Mouse (Mus musculus): Measurements from ENCODE around the gene BC005624. TPM values are rescaled to one million over a fixed set of nuclear protein-coding genes. Genes with fewer than 3 reads are reported as not detected.

Gene BC005624
- polyA plus RNA-seq, 1 experiment: 43.6 TPM

DNA sequence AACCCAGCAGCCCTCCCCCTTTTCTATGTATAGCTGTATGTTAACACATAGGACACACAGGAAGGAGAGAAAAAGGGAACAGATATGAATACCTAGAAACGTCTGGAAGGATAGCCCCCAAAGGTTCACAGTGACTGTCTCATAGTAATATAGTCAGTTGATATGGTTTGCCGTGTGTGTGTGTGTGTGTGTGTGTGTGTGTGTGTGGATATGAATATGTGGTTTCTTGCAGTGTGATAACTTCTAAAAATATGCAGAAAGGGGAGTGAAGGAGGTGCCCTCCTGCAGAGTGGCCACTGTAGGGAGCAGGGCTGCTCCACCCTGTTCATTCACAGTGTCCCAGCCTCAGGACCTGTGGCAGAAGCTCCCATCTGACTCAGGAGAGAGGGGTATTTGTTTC is 23.5 kb upstream of the BC005624 start:
- Histone ChIP-seq H3K27me3 (ENCODE audit: control insufficient read depth, insufficient read depth, low read length, poor library complexity, severe bottlenecking) (no peaks in the 10 kb centered on the region), H3K27ac (ENCODE audit: insufficient read depth, low read length) (no peak overlapping the region), H3K4me1 (ENCODE audit: control insufficient read depth, insufficient read depth, low read length) (no peaks in the 10 kb centered on the region), H3K4me3 (ENCODE audit: low read depth, low read length) (no peak overlapping the region), H3K9ac (ENCODE audit: low read depth, poor library complexity, severe bottlenecking) (no peak overlapping the region), H3K9me3 (replicated peaks; ENCODE audit: control insufficient read depth, insufficient read depth, low read length, poor library complexity, severe bottlenecking) (no peaks in the 10 kb centered on the region), H3K36me3 (ENCODE audit: control insufficient read depth, insufficient read depth, low read length, poor library complexity, severe bottlenecking) (no peaks in the 10 kb centered on the region)
- no peak for TF ChIP-seq CTCF (IDR thresholded peaks at IDR 0.05; ENCODE audit: low read depth, low read length)
- no peak for TF ChIP-seq POLR2A (IDR thresholded peaks at IDR 0.05; ENCODE audit: insufficient read depth, low read length)
- TF ChIP-seq EP300 (IDR thresholded peaks at IDR 0.05; ENCODE audit: insufficient read depth, low read depth, low read length): no peak

- H3K4me3 ChIP-seq (ENCODE audit: low read depth, low read length): no peak overlapping the region
- H3K9me3 ChIP-seq (replicated peaks; ENCODE audit: control insufficient read depth, insufficient read depth, low read length, poor library complexity, severe bottlenecking): no peaks in the 10 kb centered on the region
- H3K27ac ChIP-seq (ENCODE audit: insufficient read depth, low read length): no peak overlapping the region
- no peak overlapping the region for H3K9ac ChIP-seq (ENCODE audit: low read depth, poor library complexity, severe bottlenecking)
- H3K4me1 ChIP-seq (ENCODE audit: control insufficient read depth, insufficient read depth, low read length): no peaks in the 10 kb centered on the region
- H3K27me3 ChIP-seq (ENCODE audit: control insufficient read depth, insufficient read depth, low read length, poor library complexity, severe bottlenecking): no peaks in the 10 kb centered on the region
- no peaks in the 10 kb centered on the region for H3K36me3 ChIP-seq (ENCODE audit: control insufficient read depth, insufficient read depth, low read length, poor library complexity, severe bottlenecking)
- TF ChIP-seq CTCF (IDR thresholded peaks at IDR 0.05; ENCODE audit: low read depth, low read length): no peak
- no peak for TF ChIP-seq EP300 (IDR thresholded peaks at IDR 0.05; ENCODE audit: insufficient read depth, low read depth, low read length)
Observed at GRCm38 (mm10) chr2:31002857-31003256, 20.9 kb upstream of the BC005624 start.

GRCm38 (mm10) chr2:30998443-30999260 is 16.7 kb upstream of the BC005624 start:
- Histone ChIP-seq H3K27me3 (ENCODE audit: control insufficient read depth, insufficient read depth, low read length, poor library complexity, severe bottlenecking) (no peaks in the 10 kb centered on the region), H3K36me3 (ENCODE audit: control insufficient read depth, insufficient read depth, low read length, poor library complexity, severe bottlenecking) (no peaks in the 10 kb centered on the region), H3K4me1 (ENCODE audit: control insufficient read depth, insufficient read depth, low read length) (no peaks in the 10 kb centered on the region), H3K9ac (ENCODE audit: low read depth, poor library complexity, severe bottlenecking) (no peak overlapping the region), H3K4me3 (ENCODE audit: low read depth, low read length) (no peak overlapping the region), H3K9me3 (replicated peaks; ENCODE audit: control insufficient read depth, insufficient read depth, low read length, poor library complexity, severe bottlenecking) (no peaks in the 10 kb centered on the region), H3K27ac (ENCODE audit: insufficient read depth, low read length) (no peak overlapping the region)
- TF ChIP-seq CTCF (IDR thresholded peaks at IDR 0.05; ENCODE audit: low read depth, low read length) (no peak), POLR2A (IDR thresholded peaks at IDR 0.05; ENCODE audit: insufficient read depth, low read length) (no peak), EP300 (IDR thresholded peaks at IDR 0.05; ENCODE audit: insufficient read depth, low read depth, low read length) (no peak)

DNA sequence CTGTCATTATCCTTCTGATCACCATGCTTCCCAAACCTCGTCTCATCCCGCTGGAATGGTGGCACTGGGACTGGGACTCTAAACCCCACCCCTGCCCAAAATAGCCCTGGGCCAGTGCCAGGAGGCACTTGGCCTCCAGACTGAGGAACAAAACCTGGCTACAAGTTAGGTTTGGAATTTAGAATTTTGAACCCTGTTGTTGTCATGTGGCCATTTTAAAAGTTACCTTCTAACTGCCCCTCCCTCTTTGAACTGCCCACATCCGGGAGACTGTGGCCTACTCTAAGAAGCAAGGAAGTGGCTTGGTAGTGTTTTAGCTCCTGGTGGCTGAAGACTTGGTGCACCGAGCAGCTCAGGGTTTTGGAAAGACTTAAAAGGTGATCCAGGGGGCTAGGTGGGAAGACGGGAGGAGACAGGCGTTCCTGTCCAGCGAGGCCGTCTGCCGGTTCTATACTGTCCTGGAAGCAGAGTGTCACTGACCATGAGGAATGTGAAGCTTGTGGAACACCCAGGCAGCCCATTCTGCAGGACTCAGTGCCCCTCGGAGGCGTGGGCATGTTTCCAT is 13.5 kb upstream of the BC005624 start:
- Histone ChIP-seq H3K27ac (ENCODE audit: insufficient read depth, low read length) (no peak overlapping the region), H3K9ac (ENCODE audit: low read depth, poor library complexity, severe bottlenecking) (no peak overlapping the region), H3K4me1 (ENCODE audit: control insufficient read depth, insufficient read depth, low read length) (no peaks in the 10 kb centered on the region), H3K9me3 (replicated peaks; ENCODE audit: control insufficient read depth, insufficient read depth, low read length, poor library complexity, severe bottlenecking) (no peaks in the 10 kb centered on the region), H3K27me3 (ENCODE audit: control insufficient read depth, insufficient read depth, low read length, poor library complexity, severe bottlenecking) (no peaks in the 10 kb centered on the region), H3K36me3 (ENCODE audit: control insufficient read depth, insufficient read depth, low read length, poor library complexity, severe bottlenecking) (no peaks in the 10 kb centered on the region), H3K4me3 (ENCODE audit: low read depth, low read length) (no peak overlapping the region)
- no peak for TF ChIP-seq CTCF (IDR thresholded peaks at IDR 0.05; ENCODE audit: low read depth, low read length)
- TF ChIP-seq POLR2A (IDR thresholded peaks at IDR 0.05; ENCODE audit: insufficient read depth, low read length): no peak
- TF ChIP-seq EP300 (IDR thresholded peaks at IDR 0.05; ENCODE audit: insufficient read depth, low read depth, low read length): no peak

GRCm38 (mm10) chr2:30994853-30995252 is 12.9 kb upstream of the BC005624 start:
- Histone ChIP-seq H3K4me3 (ENCODE audit: low read depth, low read length) (no peak overlapping the region), H3K4me1 (ENCODE audit: control insufficient read depth, insufficient read depth, low read length) (no peaks in the 10 kb centered on the region), H3K27ac (ENCODE audit: insufficient read depth, low read length) (no peak overlapping the region), H3K27me3 (ENCODE audit: control insufficient read depth, insufficient read depth, low read length, poor library complexity, severe bottlenecking) (no peaks in the 10 kb centered on the region), H3K9me3 (replicated peaks; ENCODE audit: control insufficient read depth, insufficient read depth, low read length, poor library complexity, severe bottlenecking) (no peaks in the 10 kb centered on the region), H3K9ac (ENCODE audit: low read depth, poor library complexity, severe bottlenecking) (no peak overlapping the region), H3K36me3 (ENCODE audit: control insufficient read depth, insufficient read depth, low read length, poor library complexity, severe bottlenecking) (no peaks in the 10 kb centered on the region)
- TF ChIP-seq EP300 (IDR thresholded peaks at IDR 0.05; ENCODE audit: insufficient read depth, low read depth, low read length): no peak

- Histone ChIP-seq H3K9me3 (replicated peaks; ENCODE audit: control insufficient read depth, insufficient read depth, low read length, poor library complexity, severe bottlenecking) (no peaks in the 10 kb centered on the region), H3K27ac (ENCODE audit: insufficient read depth, low read length) (no peak overlapping the region), H3K4me3 (ENCODE audit: low read depth, low read length) (no peak overlapping the region), H3K36me3 (ENCODE audit: control insufficient read depth, insufficient read depth, low read length, poor library complexity, severe bottlenecking) (no peaks in the 10 kb centered on the region), H3K9ac (ENCODE audit: low read depth, poor library complexity, severe bottlenecking) (no peak overlapping the region), H3K27me3 (ENCODE audit: control insufficient read depth, insufficient read depth, low read length, poor library complexity, severe bottlenecking) (no peaks in the 10 kb centered on the region), H3K4me1 (ENCODE audit: control insufficient read depth, insufficient read depth, low read length) (no peaks in the 10 kb centered on the region)
- TF ChIP-seq CTCF (IDR thresholded peaks at IDR 0.05; ENCODE audit: low read depth, low read length): no peak
- no peak for TF ChIP-seq EP300 (IDR thresholded peaks at IDR 0.05; ENCODE audit: insufficient read depth, low read depth, low read length)
- no peak for TF ChIP-seq POLR2A (IDR thresholded peaks at IDR 0.05; ENCODE audit: insufficient read depth, low read length)
Observed at GRCm38 (mm10) chr2:30990221-30990620, 8.2 kb upstream of the BC005624 start.
